Mouse (Mus musculus): Measurements from ENCODE around the gene Sgcd. TPM values are rescaled to one million over a fixed set of nuclear protein-coding genes. Genes with fewer than 3 reads are reported as not detected.

Sgcd gene
- polyA plus RNA-seq, 1 experiment from 2014 or later, result 0.24 TPM

- no peak overlapping the region for H3K9ac ChIP-seq
- no peaks in the 10 kb centered on the region for H3K4me1 ChIP-seq (replicated peaks)
- H3K27me3 ChIP-seq, result no peaks in the 10 kb centered on the region
- H3K9me3 ChIP-seq (replicated peaks), result no peaks in the 10 kb centered on the region
- no peak overlapping the region for H3K4me2 ChIP-seq
- H3K36me3 ChIP-seq (replicated peaks), result no peaks in the 10 kb centered on the region
- no peak for ATAC-seq (ENCODE audit: insufficient read depth)
- 33% methylated on average over 1 of the region's 1 CpGs for WGBS (ENCODE audit: insufficient replicate concordance)
- no peak overlapping the region for H3K4me3 ChIP-seq (replicated peaks)
- H3K27ac ChIP-seq (replicated peaks), result no peak overlapping the region
These were observed 915.2 kb downstream of the Sgcd start for GRCm38 (mm10) chr11:47073538-47073937.

- Histone ChIP-seq H3K9ac (no peak overlapping the region), H3K36me3 (replicated peaks) (no peaks in the 10 kb centered on the region), H3K9me3 (replicated peaks) (no peaks in the 10 kb centered on the region), H3K4me2 (no peak overlapping the region), H3K4me3 (replicated peaks) (no peak overlapping the region), H3K27ac (replicated peaks) (no peak overlapping the region), H3K27me3 (no peaks in the 10 kb centered on the region), H3K4me1 (replicated peaks) (no peaks in the 10 kb centered on the region)
- WGBS (ENCODE audit: insufficient replicate concordance), result 61% methylated on average over 2 of the region's 2 CpGs
- no peak for ATAC-seq (ENCODE audit: insufficient read depth)
These were observed 917.6 kb downstream of the Sgcd start for GRCm38 (mm10) chr11:47071161-47071560.

GRCm38 (mm10) chr11:47069769-47070384 is 918.9 kb downstream of the Sgcd start:
- 68% methylated on average over 2 of the region's 2 CpGs for WGBS (ENCODE audit: insufficient replicate concordance)
- no peaks in the 10 kb centered on the region for H3K9me3 ChIP-seq (replicated peaks)
- H3K4me2 ChIP-seq, result no peak overlapping the region
- ATAC-seq (ENCODE audit: insufficient read depth), result no peak
- no peak overlapping the region for H3K9ac ChIP-seq
- H3K4me1 ChIP-seq (replicated peaks), result no peaks in the 10 kb centered on the region
- no peaks in the 10 kb centered on the region for H3K36me3 ChIP-seq (replicated peaks)
- no peaks in the 10 kb centered on the region for H3K27me3 ChIP-seq
- no peak overlapping the region for H3K4me3 ChIP-seq (replicated peaks)
- H3K27ac ChIP-seq (replicated peaks), result no peak overlapping the region

- H3K4me3 ChIP-seq (replicated peaks), result no peak overlapping the region
- no peaks in the 10 kb centered on the region for H3K4me1 ChIP-seq (replicated peaks)
- no peak overlapping the region for H3K9ac ChIP-seq
- H3K4me2 ChIP-seq, result no peak overlapping the region
- H3K27me3 ChIP-seq, result no peaks in the 10 kb centered on the region
- WGBS (ENCODE audit: insufficient replicate concordance), result 43% methylated on average over 4 of the region's 4 CpGs
- H3K36me3 ChIP-seq (replicated peaks), result no peaks in the 10 kb centered on the region
- no peak overlapping the region for H3K27ac ChIP-seq (replicated peaks)
- no peak for ATAC-seq (ENCODE audit: insufficient read depth)
- no peaks in the 10 kb centered on the region for H3K9me3 ChIP-seq (replicated peaks)
These were observed 925.1 kb downstream of the Sgcd start for GRCm38 (mm10) chr11:47063690-47064089.

- WGBS (ENCODE audit: insufficient replicate concordance), result 31% methylated on average over 2 of the region's 2 CpGs
- Histone ChIP-seq H3K9me3 (replicated peaks) (no peaks in the 10 kb centered on the region), H3K27me3 (no peaks in the 10 kb centered on the region), H3K36me3 (replicated peaks) (no peaks in the 10 kb centered on the region), H3K27ac (replicated peaks) (no peak overlapping the region), H3K4me2 (no peak overlapping the region), H3K9ac (no peak overlapping the region), H3K4me3 (replicated peaks) (no peak overlapping the region), H3K4me1 (replicated peaks) (no peaks in the 10 kb centered on the region)
- ATAC-seq (ENCODE audit: insufficient read depth), result no peak
These were observed 938.4 kb downstream of the Sgcd start for GRCm38 (mm10) chr11:47050390-47050789.

- Histone ChIP-seq H3K27ac (replicated peaks) (no peak overlapping the region), H3K4me3 (replicated peaks) (no peak overlapping the region), H3K9me3 (replicated peaks) (no peaks in the 10 kb centered on the region), H3K4me1 (replicated peaks) (no peaks in the 10 kb centered on the region), H3K9ac (no peak overlapping the region), H3K27me3 (no peaks in the 10 kb centered on the region), H3K36me3 (replicated peaks) (no peaks in the 10 kb centered on the region), H3K4me2 (no peak overlapping the region)
- 44% methylated on average over 4 of the region's 4 CpGs for WGBS (ENCODE audit: insufficient replicate concordance)
- ATAC-seq (ENCODE audit: insufficient read depth), result no peak
These were observed 939.0 kb downstream of the Sgcd start for GRCm38 (mm10) chr11:47049756-47050155.

- H3K9me3 ChIP-seq (replicated peaks), result no peaks in the 10 kb centered on the region
- no peak overlapping the region for H3K9ac ChIP-seq
- no peak overlapping the region for H3K4me2 ChIP-seq
- 20% methylated on average over 5 of the region's 5 CpGs for WGBS (ENCODE audit: insufficient replicate concordance)
- no peaks in the 10 kb centered on the region for H3K27me3 ChIP-seq
- H3K4me1 ChIP-seq (replicated peaks), result no peaks in the 10 kb centered on the region
- H3K27ac ChIP-seq (replicated peaks), result no peak overlapping the region
- H3K36me3 ChIP-seq (replicated peaks), result no peaks in the 10 kb centered on the region
- no peak for ATAC-seq (ENCODE audit: insufficient read depth)
- no peak overlapping the region for H3K4me3 ChIP-seq (replicated peaks)
These were observed 956.5 kb downstream of the Sgcd start for GRCm38 (mm10) chr11:47032318-47032717.

GRCm38 (mm10) chr11:47020874-47021273 is 967.9 kb downstream of the Sgcd start:
- no peaks in the 10 kb centered on the region for H3K27me3 ChIP-seq
- no peaks in the 10 kb centered on the region for H3K4me1 ChIP-seq (replicated peaks)
- H3K36me3 ChIP-seq (replicated peaks), result no peaks in the 10 kb centered on the region
- ATAC-seq (ENCODE audit: insufficient read depth), result no peak
- no peak overlapping the region for H3K4me3 ChIP-seq (replicated peaks)
- no peak overlapping the region for H3K4me2 ChIP-seq
- H3K27ac ChIP-seq (replicated peaks), result no peak overlapping the region
- 30% methylated on average over 6 of the region's 6 CpGs for WGBS (ENCODE audit: insufficient replicate concordance)
- no peaks in the 10 kb centered on the region for H3K9me3 ChIP-seq (replicated peaks)
- no peak overlapping the region for H3K9ac ChIP-seq

- Histone ChIP-seq H3K4me3 (replicated peaks) (no peak overlapping the region), H3K9ac (no peak overlapping the region), H3K27me3 (no peaks in the 10 kb centered on the region), H3K4me2 (no peak overlapping the region), H3K27ac (replicated peaks) (no peak overlapping the region), H3K9me3 (replicated peaks) (no peaks in the 10 kb centered on the region), H3K4me1 (replicated peaks) (no peaks in the 10 kb centered on the region), H3K36me3 (replicated peaks) (no peaks in the 10 kb centered on the region)
- 48% methylated on average over 2 of the region's 2 CpGs for WGBS (ENCODE audit: insufficient replicate concordance)
- ATAC-seq (ENCODE audit: insufficient read depth), result no peak
These were observed 970.6 kb downstream of the Sgcd start for GRCm38 (mm10) chr11:47018139-47018538.

- no peak overlapping the region for H3K27ac ChIP-seq (replicated peaks)
- no peak for ATAC-seq (ENCODE audit: insufficient read depth)
- WGBS (ENCODE audit: insufficient replicate concordance), result 51% methylated on average over 2 of the region's 2 CpGs
- H3K4me2 ChIP-seq, result no peak overlapping the region
- H3K9ac ChIP-seq, result no peak overlapping the region
- H3K9me3 ChIP-seq (replicated peaks), result no peaks in the 10 kb centered on the region
- no peaks in the 10 kb centered on the region for H3K4me1 ChIP-seq (replicated peaks)
- no peaks in the 10 kb centered on the region for H3K36me3 ChIP-seq (replicated peaks)
- no peak overlapping the region for H3K4me3 ChIP-seq (replicated peaks)
- no peaks in the 10 kb centered on the region for H3K27me3 ChIP-seq
These were observed 973.1 kb downstream of the Sgcd start for GRCm38 (mm10) chr11:47015683-47016082.

GRCm38 (mm10) chr11:47014278-47014677 is 974.5 kb downstream of the Sgcd start:
- H3K9me3 ChIP-seq (replicated peaks), result no peaks in the 10 kb centered on the region
- no peaks in the 10 kb centered on the region for H3K27me3 ChIP-seq
- H3K4me2 ChIP-seq, result no peak overlapping the region
- H3K4me3 ChIP-seq (replicated peaks), result no peak overlapping the region
- H3K27ac ChIP-seq (replicated peaks), result no peak overlapping the region
- H3K36me3 ChIP-seq (replicated peaks), result no peaks in the 10 kb centered on the region
- no peak for ATAC-seq (ENCODE audit: insufficient read depth)
- no peak overlapping the region for H3K9ac ChIP-seq
- H3K4me1 ChIP-seq (replicated peaks), result no peaks in the 10 kb centered on the region

GRCm38 (mm10) chr11:47010166-47010565 is 978.6 kb downstream of the Sgcd start:
- H3K36me3 ChIP-seq (replicated peaks), result no peaks in the 10 kb centered on the region
- no peak for ATAC-seq (ENCODE audit: insufficient read depth)
- H3K4me2 ChIP-seq, result no peak overlapping the region
- no peak overlapping the region for H3K27ac ChIP-seq (replicated peaks)
- H3K4me3 ChIP-seq (replicated peaks), result no peak overlapping the region
- H3K27me3 ChIP-seq, result no peaks in the 10 kb centered on the region
- H3K9me3 ChIP-seq (replicated peaks), result no peaks in the 10 kb centered on the region
- no peaks in the 10 kb centered on the region for H3K4me1 ChIP-seq (replicated peaks)
- H3K9ac ChIP-seq, result no peak overlapping the region
